Mouse (Mus musculus): Measurements from ENCODE around the gene Sele.

Sele gene

GRCm38 (mm10) chr1:164072001-164072400 lies 24.0 kb downstream of the Sele start:
- no peak for DNase-seq (ENCODE audit: low spot score in 2 of 2)

- no peak for DNase-seq (ENCODE audit: low spot score in 2 of 2)
Measured at GRCm38 (mm10) chr1:164073091-164073490, 25.1 kb downstream of the Sele start.

GRCm38 (mm10) chr1:164073803-164074202 lies 25.8 kb downstream of the Sele start:
- no peak for DNase-seq (ENCODE audit: low spot score in 2 of 2)

GRCm38 (mm10) chr1:164074606-164075140 lies 26.6 kb downstream of the Sele start:
- no peak for DNase-seq (ENCODE audit: low spot score in 2 of 2)

GRCm38 (mm10) chr1:164075416-164075815 lies 27.4 kb downstream of the Sele start:
- no peak for DNase-seq (ENCODE audit: low spot score in 2 of 2)

- DNase-seq (ENCODE audit: low spot score in 2 of 2) = no peak
Measured at GRCm38 (mm10) chr1:164076441-164076840, 28.4 kb downstream of the Sele start.

GRCm38 (mm10) chr1:164077031-164077430 lies 29.0 kb downstream of the Sele start:
- no peak for DNase-seq (ENCODE audit: low spot score in 2 of 2)

- no peak for DNase-seq (ENCODE audit: low spot score in 2 of 2)
Measured at GRCm38 (mm10) chr1:164078323-164078741, 30.3 kb downstream of the Sele start.

GRCm38 (mm10) chr1:164079091-164079490 lies 31.1 kb downstream of the Sele start:
- no peak for DNase-seq (ENCODE audit: low spot score in 2 of 2)

- DNase-seq (ENCODE audit: low spot score in 2 of 2) = no peak
Measured at GRCm38 (mm10) chr1:164083046-164083445, 35.0 kb downstream of the Sele start.

GRCm38 (mm10) chr1:164086797-164087196 lies 38.8 kb downstream of the Sele start:
- no peak for DNase-seq (ENCODE audit: low spot score in 2 of 2)

- DNase-seq (ENCODE audit: low spot score in 2 of 2) = no peak
Measured at GRCm38 (mm10) chr1:164087872-164088271, 39.8 kb downstream of the Sele start.

GRCm38 (mm10) chr1:164096780-164097179 lies 48.7 kb downstream of the Sele start:
- no peak for DNase-seq (ENCODE audit: low spot score in 2 of 2)

- no peak for DNase-seq (ENCODE audit: low spot score in 2 of 2)
Measured at GRCm38 (mm10) chr1:164097911-164098310, 49.9 kb downstream of the Sele start.

GRCm38 (mm10) chr1:164098372-164098771 lies 50.3 kb downstream of the Sele start:
- DNase-seq (ENCODE audit: low spot score in 2 of 2) = no peak

All from frontal cortex, postnatal 10 days (tissue).